Mouse (Mus musculus): ENCODE data around the gene Rps29. TPM values are rescaled to one million over a fixed set of nuclear protein-coding genes. Genes with fewer than 3 reads are reported as not detected.
"Not testable (repeated sequence)": the region's sequence is repeated elsewhere in the genome, so short reads cannot be mapped to it uniquely, and the experiment has no call there.

Rps29 gene
- 997 and 1,030 TPM in 2 replicates for polyA plus RNA-seq (2014; fragmentation: Nextera tagmentation; extraction: Ambion mirVana)

- H3K4me3 ChIP-seq (ENCODE audit: low read depth, low read length), result peak within 1 kb of the TSS; percentile 65
- peak within 1 kb of the TSS; percentile 73 for H3K4me2 ChIP-seq (ENCODE audit: low read depth, low read length)
- not testable (repeated sequence) for H3K4me1 ChIP-seq (ENCODE audit: control insufficient read depth, insufficient read depth, low read length); H3K36me3 ChIP-seq (ENCODE audit: control insufficient read depth, insufficient read depth, low read length); H3K9me3 ChIP-seq (ENCODE audit: control insufficient read depth, low read length); H3K27me3 ChIP-seq (ENCODE audit: control insufficient read depth, insufficient read depth, low read length)
- peak within 1 kb of the TSS; percentile 83 for H3K9ac ChIP-seq (replicated peaks; ENCODE audit: low read depth, low read length)
- peak within 1 kb of the TSS; percentile 91 for H3K27ac ChIP-seq (ENCODE audit: low read depth, low read length)
- under 1% methylated on average over 57 of the region's 68 CpGs for WGBS
- peak; percentile 99 for ATAC-seq (ENCODE audit: low read depth)
Measured at GRCm38 (mm10) chr12:69158765-69159577, at the start of gene Rps29. TSS of gene Rps29 (minus strand) at chr12:69159186.

GRCm38 (mm10) chr12:69208520-69208919, 49.5 kb upstream of the Rps29 start:
- 89% methylated on average over 2 of the region's 2 CpGs for WGBS
- H3K9ac ChIP-seq (replicated peaks; ENCODE audit: low read depth, low read length), result no peak overlapping the region
- no peaks in the 10 kb centered on the region for H3K36me3 ChIP-seq (ENCODE audit: control insufficient read depth, insufficient read depth, low read length)
- no peak overlapping the region for H3K4me2 ChIP-seq (ENCODE audit: low read depth, low read length)
- no peaks in the 10 kb centered on the region for H3K4me1 ChIP-seq (ENCODE audit: control insufficient read depth, insufficient read depth, low read length)
- H3K9me3 ChIP-seq (ENCODE audit: control insufficient read depth, low read length), result no peaks in the 10 kb centered on the region
- H3K27me3 ChIP-seq (ENCODE audit: control insufficient read depth, insufficient read depth, low read length), result no peaks in the 10 kb centered on the region
- H3K27ac ChIP-seq (ENCODE audit: low read depth, low read length), result no peak overlapping the region
- no peak for ATAC-seq (ENCODE audit: low read depth)
- no peak overlapping the region for H3K4me3 ChIP-seq (ENCODE audit: low read depth, low read length)

- Histone ChIP-seq H3K4me1 (ENCODE audit: control insufficient read depth, insufficient read depth, low read length) (no peaks in the 10 kb centered on the region), H3K36me3 (ENCODE audit: control insufficient read depth, insufficient read depth, low read length) (no peaks in the 10 kb centered on the region), H3K9me3 (ENCODE audit: control insufficient read depth, low read length) (no peaks in the 10 kb centered on the region), H3K9ac (replicated peaks; ENCODE audit: low read depth, low read length) (no peak overlapping the region), H3K27ac (ENCODE audit: low read depth, low read length) (no peak overlapping the region), H3K4me3 (ENCODE audit: low read depth, low read length) (no peak overlapping the region), H3K27me3 (ENCODE audit: control insufficient read depth, insufficient read depth, low read length) (no peaks in the 10 kb centered on the region), H3K4me2 (ENCODE audit: low read depth, low read length) (no peak overlapping the region)
- WGBS, result 95% methylated on average over 7 of the region's 7 CpGs
- no peak for ATAC-seq (ENCODE audit: low read depth)
Measured at GRCm38 (mm10) chr12:69207926-69208325, 48.9 kb upstream of the Rps29 start.

GRCm38 (mm10) chr12:69207396-69207795, 48.4 kb upstream of the Rps29 start:
- WGBS, result 94% methylated on average over 8 of the region's 8 CpGs
- no peaks in the 10 kb centered on the region for H3K36me3 ChIP-seq (ENCODE audit: control insufficient read depth, insufficient read depth, low read length)
- no peaks in the 10 kb centered on the region for H3K4me1 ChIP-seq (ENCODE audit: control insufficient read depth, insufficient read depth, low read length)
- no peaks in the 10 kb centered on the region for H3K9me3 ChIP-seq (ENCODE audit: control insufficient read depth, low read length)
- ATAC-seq (ENCODE audit: low read depth), result no peak
- no peak overlapping the region for H3K4me3 ChIP-seq (ENCODE audit: low read depth, low read length)
- H3K9ac ChIP-seq (replicated peaks; ENCODE audit: low read depth, low read length), result no peak overlapping the region
- no peak overlapping the region for H3K4me2 ChIP-seq (ENCODE audit: low read depth, low read length)
- H3K27ac ChIP-seq (ENCODE audit: low read depth, low read length), result no peak overlapping the region
- H3K27me3 ChIP-seq (ENCODE audit: control insufficient read depth, insufficient read depth, low read length), result no peaks in the 10 kb centered on the region

GRCm38 (mm10) chr12:69204052-69204833, 45.3 kb upstream of the Rps29 start, which contains the start of gene Gm49384:
TSS of gene Gm49384 (minus strand) at chr12:69204267.
- Histone ChIP-seq H3K27me3 (ENCODE audit: control insufficient read depth, insufficient read depth, low read length) (no peaks in the 10 kb centered on the region), H3K9me3 (ENCODE audit: control insufficient read depth, low read length) (no peaks in the 10 kb centered on the region), H3K4me1 (ENCODE audit: control insufficient read depth, insufficient read depth, low read length) (no peaks in the 10 kb centered on the region), H3K36me3 (ENCODE audit: control insufficient read depth, insufficient read depth, low read length) (no peaks in the 10 kb centered on the region; the same call in 1 of the 2 replicates), H3K9ac (replicated peaks; ENCODE audit: low read depth, low read length) (no peak within 1 kb of the TSS), H3K4me2 (ENCODE audit: low read depth, low read length) (no peak within 1 kb of the TSS), H3K4me3 (ENCODE audit: low read depth, low read length) (no peak within 1 kb of the TSS), H3K27ac (ENCODE audit: low read depth, low read length) (no peak within 1 kb of the TSS)
- WGBS, result 58% methylated on average over 16 of the region's 16 CpGs
- no peak for ATAC-seq (ENCODE audit: low read depth)

- H3K4me3 ChIP-seq (ENCODE audit: low read depth, low read length), result no peak overlapping the region
Measured at GRCm38 (mm10) chr12:69198985-69199384, 40.0 kb upstream of the Rps29 start.

GRCm38 (mm10) chr12:69198164-69198535, 39.2 kb upstream of the Rps29 start, which contains the start of gene Dnaaf2:
TSS of gene Dnaaf2 (minus strand) at chr12:69198429.
- ATAC-seq (ENCODE audit: low read depth), result peak; percentile 30
- Histone ChIP-seq H3K4me1 (ENCODE audit: control insufficient read depth, insufficient read depth, low read length) (peaks cover 19% of the 10 kb centered on the region; the same call in 1 of the 2 replicates), H3K9me3 (ENCODE audit: control insufficient read depth, low read length) (no peaks in the 10 kb centered on the region), H3K4me3 (ENCODE audit: low read depth, low read length) (peak within 1 kb of the TSS; percentile 94), H3K4me2 (ENCODE audit: low read depth, low read length) (peak within 1 kb of the TSS; percentile 97), H3K27ac (ENCODE audit: low read depth, low read length) (peak within 1 kb of the TSS; percentile 93), H3K27me3 (ENCODE audit: control insufficient read depth, insufficient read depth, low read length) (no peaks in the 10 kb centered on the region), H3K36me3 (ENCODE audit: control insufficient read depth, insufficient read depth, low read length) (no peaks in the 10 kb centered on the region; the same call in 1 of the 2 replicates), H3K9ac (replicated peaks; ENCODE audit: low read depth, low read length) (peak within 1 kb of the TSS; percentile 83)
- WGBS, result 1% methylated on average over 18 of the region's 18 CpGs

More at GRCm38 (mm10) chr12:69198985-69199384, 40.0 kb upstream of the Rps29 start:
- H3K36me3 ChIP-seq (ENCODE audit: control insufficient read depth, insufficient read depth, low read length), result no peaks in the 10 kb centered on the region; the same call in 1 of the 2 replicates
- H3K27ac ChIP-seq (ENCODE audit: low read depth, low read length), result no peak overlapping the region
- H3K9ac ChIP-seq (replicated peaks; ENCODE audit: low read depth, low read length), result no peak overlapping the region
- no peak for ATAC-seq (ENCODE audit: low read depth)
- H3K27me3 ChIP-seq (ENCODE audit: control insufficient read depth, insufficient read depth, low read length), result no peaks in the 10 kb centered on the region
- H3K4me1 ChIP-seq (ENCODE audit: control insufficient read depth, insufficient read depth, low read length), result peaks cover 19% of the 10 kb centered on the region; the same call in 1 of the 2 replicates
- H3K4me2 ChIP-seq (ENCODE audit: low read depth, low read length), result no peak overlapping the region
- no peaks in the 10 kb centered on the region for H3K9me3 ChIP-seq (ENCODE audit: control insufficient read depth, low read length)

GRCm38 (mm10) chr12:69197378-69198163, 38.6 kb upstream of the Rps29 start:
- H3K9me3 ChIP-seq (ENCODE audit: control insufficient read depth, low read length), result no peaks in the 10 kb centered on the region
- no peaks in the 10 kb centered on the region; the same call in 1 of the 2 replicates for H3K36me3 ChIP-seq (ENCODE audit: control insufficient read depth, insufficient read depth, low read length)
- under 1% methylated on average over 86 of the region's 94 CpGs for WGBS
- H3K27me3 ChIP-seq (ENCODE audit: control insufficient read depth, insufficient read depth, low read length), result no peaks in the 10 kb centered on the region
- peak overlapping the region; percentile 93 for H3K27ac ChIP-seq (ENCODE audit: low read depth, low read length)
- H3K4me2 ChIP-seq (ENCODE audit: low read depth, low read length), result peak overlapping the region; percentile 97
- H3K9ac ChIP-seq (replicated peaks; ENCODE audit: low read depth, low read length), result peak overlapping the region; percentile 83
- peak overlapping the region; percentile 94 for H3K4me3 ChIP-seq (ENCODE audit: low read depth, low read length)
- ATAC-seq (ENCODE audit: low read depth), result peak; percentile 79
- peaks cover 19% of the 10 kb centered on the region; the same call in 1 of the 2 replicates for H3K4me1 ChIP-seq (ENCODE audit: control insufficient read depth, insufficient read depth, low read length)
